Mouse (Mus musculus) erythroblast, embryonic 14.5 days (primary cell): Measurements from ENCODE around the gene Xlr4c. TPM values are rescaled to one million over a fixed set of nuclear protein-coding genes. Genes with fewer than 3 reads are reported as not detected.
"Not testable (repeated sequence)": the region's sequence is repeated elsewhere in the genome, so short reads cannot be mapped to it uniquely, and the experiment has no call there.

Experiments
- H3K27me3 ChIP-seq: 2 replicates; pipeline ENCODE4 v1.6.1; 2012; ENCODE audit warnings: inconsistent platforms; ENCODE audit not compliant: control insufficient read depth
- H3K36me3 ChIP-seq: 2 replicates; pipeline ENCODE4 v1.6.1; 2012; ENCODE audit warnings: mild to moderate bottlenecking, inconsistent platforms; ENCODE audit not compliant: control insufficient read depth
- H3K4me1 ChIP-seq: 2 replicates; pipeline ENCODE4 v1.6.1; 2012; ENCODE audit warnings: inconsistent platforms; ENCODE audit not compliant: control insufficient read depth
- H3K4me3 ChIP-seq: replicated peaks from 2 replicates; pipeline ENCODE3; 2012; ENCODE audit warnings: moderate library complexity, mild to moderate bottlenecking, inconsistent platforms
- H3K9me3 ChIP-seq: 2 replicates; pipeline ENCODE4 v1.6.1; 2012; ENCODE audit warnings: low read length, inconsistent platforms, mixed read lengths; ENCODE audit not compliant: control insufficient read depth
- GATA1 ChIP-seq: IDR thresholded peaks from 2 replicates; pipeline ENCODE4 v1.6.1; 2012; ENCODE audit warnings: low read length, inconsistent platforms, mixed read lengths
- TAL1 ChIP-seq: IDR thresholded peaks from 3 replicates; pipeline ENCODE4 v1.6.1; 2012; ENCODE audit warnings: low read length, inconsistent platforms, mixed read lengths
- polyA plus RNA-seq: library from polyadenylated mRNA; stranded (reverse); fragments of >175 nt; gene quantifications from 2 replicates; pipeline ENCODE4 v1.2.3, GENCODE M21; 2012

The Xlr4c gene
- polyA plus RNA-seq, result 0.19 TPM in 1 of 2 replicates, not detected in the other

- not testable (repeated sequence) for H3K4me3 ChIP-seq, H3K36me3 ChIP-seq, H3K27me3 ChIP-seq, H3K4me1 ChIP-seq, H3K9me3 ChIP-seq
These were observed at the start of gene Xlr4c for GRCm38 (mm10) chrX:73242821-73243325. TSS of gene Xlr4c (minus strand) at chrX:73243130.

- H3K27me3 ChIP-seq, H3K4me1 ChIP-seq, H3K4me3 ChIP-seq, H3K36me3 ChIP-seq, H3K9me3 ChIP-seq: not testable (repeated sequence)
These were observed 22.3 kb upstream of the Xlr4c start, which contains the start of gene Xlr3c for GRCm38 (mm10) chrX:73265270-73265669. TSS of gene Xlr3c (minus strand) at chrX:73265390.

DNA sequence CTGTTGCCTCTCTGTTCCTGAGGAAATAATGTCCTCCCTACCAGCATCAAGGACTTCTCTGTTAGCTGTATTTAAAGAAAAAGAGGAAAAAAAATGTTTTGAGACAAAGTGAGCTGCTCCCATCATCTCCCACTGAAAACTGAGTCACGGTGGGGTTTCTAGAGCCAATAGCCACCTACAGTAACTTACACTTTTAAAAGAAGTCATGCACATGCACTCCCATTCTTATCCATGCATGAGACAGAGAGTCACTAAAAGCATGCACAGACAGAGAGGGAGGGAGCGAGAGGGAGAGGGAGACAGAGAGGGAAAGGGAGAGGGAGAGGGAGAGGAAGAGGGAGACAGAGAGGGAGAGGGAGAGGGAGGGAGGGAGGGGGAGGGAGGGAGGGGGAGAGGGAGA lies 19.5 kb upstream of the Xlr4c start:
- not testable (repeated sequence) for H3K4me1 ChIP-seq, H3K9me3 ChIP-seq, H3K27me3 ChIP-seq, H3K4me3 ChIP-seq, H3K36me3 ChIP-seq

DNA sequence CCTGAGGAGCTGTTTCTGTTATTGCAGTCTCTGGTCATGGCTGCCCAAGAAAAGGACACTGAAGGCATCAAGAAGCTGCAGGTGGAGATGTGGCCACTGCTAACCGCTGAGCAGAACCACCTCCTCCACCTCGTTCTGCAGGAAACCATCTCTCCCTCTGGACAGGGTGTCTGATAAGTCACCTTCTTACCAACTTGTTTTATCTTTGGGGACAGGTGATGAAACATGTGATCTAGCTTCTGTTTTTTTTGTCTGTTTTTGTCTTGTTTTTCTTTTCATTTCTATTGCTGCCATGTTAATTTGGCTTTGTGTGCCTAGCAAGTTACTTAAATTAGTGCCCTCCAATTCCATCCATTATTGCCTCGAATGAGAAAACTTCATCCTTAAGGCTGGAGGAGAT lies 13.6 kb downstream of the Xlr4c start:
- no peak for TF ChIP-seq TAL1
- no peak for TF ChIP-seq GATA1

GRCm38 (mm10) chrX:73228606-73229214 lies 14.2 kb downstream of the Xlr4c start:
- Histone ChIP-seq H3K27me3 (peaks cover 14% of the 10 kb centered on the region), H3K4me3 (peak overlapping the region; percentile 71), H3K36me3 (no peaks in the 10 kb centered on the region), H3K4me1 (peaks cover 12% of the 10 kb centered on the region), H3K9me3 (peaks cover 8% of the 10 kb centered on the region)
- TF ChIP-seq TAL1 (no peak), GATA1 (no peak)

More for the DNA sequence above, 13.6 kb downstream of the Xlr4c start:
- Histone ChIP-seq H3K4me1 (peaks cover 12% of the 10 kb centered on the region), H3K9me3 (peaks cover 8% of the 10 kb centered on the region), H3K27me3 (peaks cover 14% of the 10 kb centered on the region), H3K36me3 (no peaks in the 10 kb centered on the region), H3K4me3 (peak overlapping the region; percentile 71)

DNA sequence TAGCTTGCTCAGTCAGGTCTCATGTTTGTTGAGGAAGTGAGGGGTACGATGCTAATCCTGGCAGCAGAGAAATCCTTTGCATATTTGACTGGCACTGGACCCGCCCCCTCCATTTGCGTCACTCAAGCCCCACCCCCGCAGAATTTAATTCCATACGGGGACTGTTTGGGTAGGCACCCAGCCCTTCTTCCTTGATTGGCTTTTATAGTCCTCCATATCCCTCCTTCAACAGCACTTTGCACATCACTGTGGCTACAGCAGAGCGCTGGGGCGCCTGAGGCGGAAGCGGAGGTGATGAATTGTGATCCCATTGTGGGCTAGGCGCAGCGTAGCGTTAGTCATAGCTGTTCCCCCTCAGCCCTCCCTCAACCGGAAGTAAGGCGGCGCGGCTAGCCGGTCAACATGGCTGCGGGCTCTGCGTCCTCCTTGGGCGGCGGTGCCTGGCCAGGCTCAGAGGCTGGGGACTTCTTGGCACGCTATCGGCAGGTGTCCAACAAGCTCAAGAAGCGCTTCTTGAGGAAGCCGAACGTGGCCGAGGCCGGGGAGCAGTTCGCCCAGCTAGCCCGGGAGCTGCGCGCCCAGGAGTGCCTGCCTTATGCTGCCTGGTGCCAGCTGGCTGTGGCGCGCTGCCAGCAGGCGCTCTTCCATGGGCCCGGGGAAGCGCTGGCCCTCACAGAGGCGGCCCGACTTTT lies 14.9 kb downstream of the Xlr4c start, which contains the start of gene F8a:
TSS of gene F8a (plus strand) at position 378 of the 692 bp plus-strand sequence.
- Histone ChIP-seq H3K9me3 (peaks cover 8% of the 10 kb centered on the region), H3K4me3 (peak within 1 kb of the TSS; percentile 71), H3K4me1 (peaks cover 12% of the 10 kb centered on the region), H3K27me3 (peaks cover 14% of the 10 kb centered on the region), H3K36me3 (no peaks in the 10 kb centered on the region)
- TF ChIP-seq TAL1 (no peak), GATA1 (no peak)

- Histone ChIP-seq H3K4me3 (no peak overlapping the region), H3K27me3 (peaks cover 14% of the 10 kb centered on the region), H3K9me3 (peaks cover 8% of the 10 kb centered on the region), H3K4me1 (peaks cover 12% of the 10 kb centered on the region), H3K36me3 (no peaks in the 10 kb centered on the region)
- TF ChIP-seq TAL1 (no peak), GATA1 (no peak)
These were observed 17.6 kb downstream of the Xlr4c start for GRCm38 (mm10) chrX:73225365-73225764.

GRCm38 (mm10) chrX:73213819-73214564 lies 28.9 kb downstream of the Xlr4c start, which contains the start of gene Xlr4b:
TSS of gene Xlr4b (plus strand) at chrX:73214333.
- H3K4me3 ChIP-seq, H3K27me3 ChIP-seq, H3K4me1 ChIP-seq, H3K36me3 ChIP-seq, H3K9me3 ChIP-seq: not testable (repeated sequence)

GRCm38 (mm10) chrX:73191934-73192333 lies 51.0 kb downstream of the Xlr4c start, which contains the start of gene Xlr3b:
TSS of gene Xlr3b (plus strand) at chrX:73192207.
- not testable (repeated sequence) for H3K36me3 ChIP-seq, H3K4me3 ChIP-seq, H3K4me1 ChIP-seq, H3K27me3 ChIP-seq, H3K9me3 ChIP-seq

Other genes with a start within 250 kb of the Xlr4c start
- gene Pnma5, start 206.0 kb downstream of the Xlr4c start, polyA plus RNA-seq, result not detected in 2 replicates
- not detected in 2 replicates for gene Pnma3, start 178.3 kb downstream of the Xlr4c start, polyA plus RNA-seq
- not detected in 2 replicates for gene Xlr4a, start 160.7 kb downstream of the Xlr4c start, polyA plus RNA-seq
- not detected in 2 replicates for gene Xlr3a, start 146.0 kb downstream of the Xlr4c start, polyA plus RNA-seq
- not detected in 2 replicates for gene Gm14685, start 126.1 kb downstream of the Xlr4c start, polyA plus RNA-seq
- gene Xlr5b, start 94.3 kb downstream of the Xlr4c start, polyA plus RNA-seq, result not detected in 2 replicates
- not detected in 2 replicates for gene DXBay18, start 93.7 kb downstream of the Xlr4c start, polyA plus RNA-seq
- gene Spin2d, start 66.1 kb downstream of the Xlr4c start, polyA plus RNA-seq, result not detected in 2 replicates
- not detected in 2 replicates for gene Xlr3b, start 50.9 kb downstream of the Xlr4c start, polyA plus RNA-seq
- not detected in 2 replicates for gene Xlr4b, start 28.8 kb downstream of the Xlr4c start, polyA plus RNA-seq
- 0.45 and 0.53 TPM in 2 replicates for gene F8a, start 14.8 kb downstream of the Xlr4c start, polyA plus RNA-seq
- not detected in 2 replicates for gene Xlr3c, start 22.3 kb upstream of the Xlr4c start, polyA plus RNA-seq
- not detected in 2 replicates for gene Xlr5a, start 49.8 kb upstream of the Xlr4c start, polyA plus RNA-seq
- gene Xlr5c, start 49.8 kb upstream of the Xlr4c start, polyA plus RNA-seq, result not detected in 2 replicates
- not detected in 2 replicates for gene Gm45015, start 93.7 kb upstream of the Xlr4c start, polyA plus RNA-seq
- 0.01 and 0.02 TPM in 2 replicates for gene Zfp275, start 99.5 kb upstream of the Xlr4c start, polyA plus RNA-seq
- not detected in 2 replicates for gene Gm18336, start 155.6 kb upstream of the Xlr4c start, polyA plus RNA-seq
- gene Zfp92, start 168.0 kb upstream of the Xlr4c start, polyA plus RNA-seq, result not detected in 2 replicates
- gene Trex2, start 192.2 kb upstream of the Xlr4c start, polyA plus RNA-seq, result not detected in 2 replicates
- gene Haus7, start 215.9 kb upstream of the Xlr4c start, polyA plus RNA-seq, result 0.72 and 1.1 TPM in 2 replicates
- 0.01 and 0.04 TPM in 2 replicates for gene Bgn, start 240.5 kb upstream of the Xlr4c start, polyA plus RNA-seq